Mouse (Mus musculus) ES-Bruce4 (cell line): ENCODE measurements at regions not wholly inside any gene's neighbourhood (a gene's known extent, or its start where the extent isn't known, plus 50 kb on each side); places are given as distances from the start of the nearest gene placed in this dataset.

Experiments used
- CTCF ChIP-seq: IDR thresholded peaks from one replicate; pipeline ENCODE4 v1.8.1; 2011; ENCODE audit warnings: low read depth, low read length
- POLR2A ChIP-seq: IDR thresholded peaks from one replicate; pipeline ENCODE4 v1.8.1; 2011; ENCODE audit warnings: low read length; ENCODE audit not compliant: insufficient read depth

- TF ChIP-seq CTCF: no peak
- no peak for TF ChIP-seq POLR2A
These were observed 61.7 kb upstream of the Ankrd28 start for GRCm38 (mm10) chr14:31892186-31892510.
